Mouse (Mus musculus) cerebellum, postnatal 25 days (tissue): ENCODE results near the gene Rnase9.
A peak's percentile ranks its signal among the peaks of the same experiment; 100 is the strongest.
"Not testable (repeated sequence)": the region's sequence is repeated elsewhere in the genome, so short reads cannot be mapped to it uniquely, and the experiment has no call there.

Experiments
- DNase-seq, 2 experiments: peaks; one replicate each; pipeline ENCODE4 v3.0.0; 2021; ENCODE audit warnings: mixed read lengths in 2 of 2

Gene Rnase9

DNA sequence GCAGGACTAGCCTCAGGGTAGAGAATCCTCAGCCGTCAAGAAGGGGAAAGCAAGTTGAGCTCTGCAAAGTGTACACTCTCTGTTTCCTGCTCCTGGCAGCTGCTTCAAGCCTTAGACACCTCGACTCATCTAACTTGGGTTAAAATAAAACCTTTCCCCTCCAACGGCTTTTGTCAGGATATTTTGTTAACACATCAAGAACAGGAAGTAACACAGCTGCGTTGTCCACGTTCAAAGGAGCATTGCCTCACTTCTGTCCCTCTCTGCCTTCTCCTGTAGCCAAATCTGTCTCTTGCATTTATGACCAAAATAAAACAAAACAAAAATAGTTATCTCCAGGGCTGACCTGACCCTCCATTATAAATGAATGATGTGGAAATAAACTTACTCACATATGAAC lies 6.2 kb upstream of the Rnase9 start:
- no peak for DNase-seq

DNA sequence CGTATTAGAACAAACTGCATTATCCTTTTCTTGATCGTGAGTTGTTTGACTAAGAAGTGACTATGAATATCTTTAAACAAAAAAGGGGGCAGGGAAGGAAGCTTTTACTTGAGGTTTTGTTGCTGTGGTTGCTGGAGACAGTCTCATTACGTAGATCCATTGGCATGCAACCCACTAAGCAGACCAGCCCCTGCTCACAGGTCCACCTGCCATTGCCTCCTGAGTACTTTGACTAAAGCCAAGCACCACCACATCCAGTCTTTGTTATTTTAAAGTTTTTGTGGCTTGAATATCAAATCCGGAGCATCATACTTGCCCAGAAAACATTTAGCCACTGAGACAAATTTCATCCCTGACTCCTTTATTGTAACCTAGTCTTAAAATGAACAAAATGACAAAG lies 5.5 kb downstream of the Rnase9 start:
- no peak for DNase-seq

DNA sequence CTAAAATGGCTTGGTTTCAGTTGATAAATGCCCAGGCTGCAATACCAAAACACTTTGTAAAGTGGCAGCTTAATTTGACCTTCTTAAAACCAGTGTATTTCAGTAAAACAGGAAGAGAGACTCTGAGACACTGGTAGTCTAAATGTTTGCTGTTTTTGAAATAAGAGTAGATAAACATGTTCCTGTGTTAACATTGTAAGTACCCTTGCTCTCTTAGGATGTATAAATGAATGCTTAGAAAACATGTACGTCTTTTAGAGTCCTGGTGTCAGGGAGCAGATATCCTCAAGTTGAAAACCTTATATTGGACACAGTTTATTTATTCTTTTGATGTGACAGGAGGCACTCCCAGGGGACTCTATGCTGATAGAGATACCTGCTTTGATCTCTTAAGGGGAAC lies 6.5 kb downstream of the Rnase9 start:
- no peak for DNase-seq

GRCm38 (mm10) chr14:51027387-51028155 lies 14.1 kb downstream of the Rnase9 start:
- peak in 1 of 2 experiments; percentile 8 for DNase-seq

DNA sequence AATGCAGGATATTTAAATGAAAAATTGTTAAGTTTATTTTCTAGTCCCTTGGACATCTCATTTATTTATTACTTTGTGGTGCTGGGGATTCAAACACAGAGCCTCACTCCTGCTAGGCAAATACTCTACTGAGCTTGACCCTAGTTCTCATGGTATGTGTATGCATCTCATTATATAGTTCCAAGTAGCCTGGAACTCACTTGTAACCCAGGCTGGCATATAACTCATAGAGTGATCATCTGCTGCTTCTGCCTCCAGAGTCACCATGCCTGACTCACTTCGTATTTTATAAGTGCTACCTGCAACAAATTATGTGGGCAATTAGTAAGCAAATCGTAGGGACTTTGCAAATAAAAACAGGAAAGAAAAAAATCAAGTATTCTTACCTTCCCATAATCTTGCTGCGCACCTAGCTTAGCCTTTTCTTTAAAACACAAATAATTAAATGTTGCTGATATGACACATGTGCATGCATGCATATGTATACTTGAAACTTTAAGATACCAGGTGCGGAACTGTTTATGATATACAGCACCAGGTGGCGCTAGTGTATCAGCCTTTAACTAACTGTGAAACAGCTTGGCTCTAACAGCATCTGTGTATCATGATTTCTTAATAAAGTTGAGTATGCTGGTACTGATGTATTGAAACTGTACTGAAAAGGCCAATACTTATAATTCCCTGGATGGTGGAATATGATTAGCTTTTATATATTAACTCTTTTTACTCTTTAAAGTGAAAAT lies 15.1 kb downstream of the Rnase9 start:
- DNase-seq: peak; percentile 55 to 78

DNA sequence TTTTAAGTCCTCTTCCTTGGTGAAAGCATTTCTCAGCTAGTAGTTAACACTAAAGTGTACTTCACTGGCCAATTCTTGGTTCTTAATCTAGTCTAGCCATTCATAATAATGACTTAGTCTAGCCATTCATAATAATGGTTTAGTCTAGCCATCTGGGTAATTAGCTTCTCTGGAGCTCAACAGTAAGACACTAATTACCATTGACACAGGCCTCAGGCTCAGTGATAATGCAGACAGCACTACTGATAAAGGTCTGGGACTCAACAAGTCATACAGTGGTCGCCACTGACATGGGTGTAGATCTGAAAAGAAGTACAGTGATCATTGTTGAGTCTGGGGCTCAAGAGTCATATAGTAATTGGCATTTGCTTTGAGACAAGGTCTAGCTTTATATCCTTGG lies 16.8 kb downstream of the Rnase9 start:
- no peak for DNase-seq

DNA sequence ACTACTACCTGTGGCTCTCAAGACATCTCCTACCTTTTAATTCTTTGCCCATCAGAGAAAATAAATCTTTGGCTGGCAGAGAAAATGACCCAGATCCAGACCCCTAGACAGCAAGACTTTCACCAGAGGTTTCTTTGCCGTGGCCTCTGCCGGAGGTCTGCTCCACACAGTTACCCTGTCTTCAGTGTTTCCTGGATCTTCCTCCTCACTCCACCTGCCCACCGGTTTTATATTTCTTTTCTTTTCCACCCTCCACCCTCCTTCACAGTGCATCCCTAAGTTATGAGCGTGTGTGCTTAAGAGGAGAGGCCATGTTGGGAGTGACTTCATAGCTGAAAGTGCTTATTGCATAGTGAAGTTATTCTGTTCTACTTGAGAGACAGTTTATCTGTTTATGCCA lies 18.2 kb downstream of the Rnase9 start:
- DNase-seq: no peak

GRCm38 (mm10) chr14:51017256-51017655 lies 24.4 kb downstream of the Rnase9 start:
- DNase-seq: no peak

- DNase-seq: no peak
These were observed 25.9 kb downstream of the Rnase9 start for GRCm38 (mm10) chr14:51015780-51016179.

DNA sequence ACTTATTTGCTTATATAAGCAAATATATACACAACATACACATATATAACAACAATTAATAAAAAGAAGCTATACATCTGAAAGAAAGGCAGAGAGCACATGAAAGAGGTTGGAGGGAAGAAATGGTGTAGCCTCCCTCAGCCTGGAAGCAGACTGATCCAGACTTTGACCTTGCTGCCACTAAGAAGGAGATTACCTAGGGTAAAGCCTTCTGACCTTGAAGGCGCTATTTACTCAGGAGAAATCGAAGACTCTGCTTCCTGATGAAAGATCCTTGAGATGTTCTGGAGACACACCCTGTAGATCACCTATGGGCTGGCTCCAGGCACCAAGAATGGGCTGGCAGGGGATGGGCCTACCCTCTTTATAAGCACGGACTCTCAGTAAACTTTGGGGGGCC lies 26.9 kb downstream of the Rnase9 start:
- not testable (repeated sequence) for DNase-seq

GRCm38 (mm10) chr14:51009572-51009971 lies 32.1 kb downstream of the Rnase9 start:
- no peak for DNase-seq

- no peak for DNase-seq
These were observed 32.9 kb downstream of the Rnase9 start for GRCm38 (mm10) chr14:51008781-51009180.

- DNase-seq: no peak
These were observed 33.6 kb downstream of the Rnase9 start for GRCm38 (mm10) chr14:51007914-51008713.

GRCm38 (mm10) chr14:51007152-51007801 lies 34.4 kb downstream of the Rnase9 start, which contains the start of gene Rnase10:
Gene Rnase10, plus strand, starts transcription at chr14:51007751.
- DNase-seq: no peak

GRCm38 (mm10) chr14:50997999-50998666 lies 43.5 kb downstream of the Rnase9 start:
- DNase-seq: no peak

DNA sequence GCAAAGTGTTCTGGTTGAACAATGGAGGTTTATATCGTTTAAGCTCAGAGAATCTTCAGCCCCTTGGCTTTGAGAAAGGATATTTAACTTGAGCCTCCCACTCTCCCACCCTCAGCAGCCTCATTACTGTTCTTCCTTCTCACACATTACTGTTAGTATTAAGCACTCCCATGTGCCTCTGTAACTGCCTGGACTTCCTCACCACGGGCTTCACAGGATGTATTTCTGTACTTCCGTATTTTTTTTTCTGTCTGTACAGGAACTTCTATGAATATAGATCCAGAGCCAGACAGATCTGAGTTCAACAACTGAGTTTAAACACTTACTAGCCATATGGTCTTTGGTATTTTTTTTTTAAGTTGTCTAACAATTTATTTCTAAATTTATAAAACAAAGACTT lies 44.6 kb downstream of the Rnase9 start:
- no peak for DNase-seq

DNA sequence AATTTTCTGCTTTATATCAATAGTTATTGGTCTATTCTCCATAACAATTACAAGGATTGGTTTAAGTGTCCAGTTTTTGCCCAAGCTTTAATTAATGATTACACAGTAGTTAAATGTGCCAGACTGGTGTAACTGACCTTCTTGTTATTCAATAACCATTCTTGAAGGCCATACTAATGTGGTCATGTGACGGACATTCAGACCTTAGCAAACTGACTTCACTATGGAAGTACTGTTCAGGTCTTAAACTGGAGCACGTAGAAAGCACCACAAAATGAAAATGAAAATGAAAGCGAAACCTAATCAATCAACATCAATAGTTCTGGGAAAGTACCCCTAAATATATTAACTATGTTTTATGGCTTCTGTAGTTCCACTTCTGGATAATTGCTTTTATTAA lies 50.6 kb downstream of the Rnase9 start:
- DNase-seq: no peak
